Mouse (Mus musculus) ES-E14 (cell line): Measurements from ENCODE around the gene Efl1. TPM values are rescaled to one million over a fixed set of nuclear protein-coding genes. Genes with fewer than 3 reads are reported as not detected.
A peak's percentile ranks its signal among the peaks of the same experiment; 100 is the strongest.

Source experiments
- DNase-seq: peaks from one replicate; pipeline ENCODE4 v3.0.0-alpha.2; 2013; ENCODE audit warnings: low read depth, low spot score
- H3K27ac ChIP-seq: 2 replicates; pipeline ENCODE4 v1.5.1; 2012; ENCODE audit warnings: low read depth, mild to moderate bottlenecking, low read length, moderate library complexity, mixed read lengths; ENCODE audit not compliant: poor library complexity, insufficient read depth, severe bottlenecking
- H3K36me3 ChIP-seq: 2 replicates; pipeline ENCODE4 v1.6.1; 2012; ENCODE audit warnings: mild to moderate bottlenecking, low read length, moderate library complexity, mixed read lengths; ENCODE audit not compliant: control insufficient read depth, poor library complexity, insufficient read depth, severe bottlenecking
- H3K4me1 ChIP-seq, 2 experiments: fragments of 150-350 bp in 1 of 2; sonication (generic) in 1 of 2; 2 replicates each; pipeline ENCODE4 v1.6.1; 2012; ENCODE audit warnings: low read length in 2 of 2, mild to moderate bottlenecking in 1 of 2, mixed read lengths in 1 of 2; ENCODE audit not compliant: control insufficient read depth in 2 of 2, insufficient read depth in 2 of 2, poor library complexity in 1 of 2
- H3K4me3 ChIP-seq, 2 experiments: fragments of 150-350 bp in 1 of 2; sonication (generic) in 1 of 2; 2 replicates each; pipeline ENCODE4 v1.5.1; 2012; ENCODE audit warnings: low read length in 2 of 2, low read depth in 1 of 2, mild to moderate bottlenecking in 1 of 2, mixed read lengths in 1 of 2; ENCODE audit not compliant: insufficient read depth in 1 of 2, poor library complexity in 1 of 2, severe bottlenecking in 1 of 2
- H3K9ac ChIP-seq: 2 replicates; pipeline ENCODE4 v1.6.1; 2012; ENCODE audit warnings: low read depth, mild to moderate bottlenecking, low read length, mixed read lengths; ENCODE audit not compliant: poor library complexity, insufficient read depth, severe bottlenecking
- H3K9me3 ChIP-seq: fragments of 150-350 bp; sonication (generic); 2 replicates; pipeline ENCODE4 v1.6.1; 2012; ENCODE audit warnings: low read depth, mild to moderate bottlenecking, low read length; ENCODE audit not compliant: control insufficient read depth, insufficient read depth
- CHD2 ChIP-seq: IDR thresholded peaks from 2 replicates; pipeline ENCODE4 v1.6.1; 2014; ENCODE audit warnings: mild to moderate bottlenecking, low read depth, low read length, inconsistent platforms
- HCFC1 ChIP-seq: IDR thresholded peaks from 2 replicates; pipeline ENCODE4 v1.6.1; 2012; ENCODE audit warnings: low read length, inconsistent platforms, borderline replicate concordance; ENCODE audit not compliant: insufficient read depth
- MAFK ChIP-seq: IDR thresholded peaks from 2 replicates; pipeline ENCODE4 v1.6.1; 2014; ENCODE audit warnings: mild to moderate bottlenecking, low read depth, low read length, inconsistent platforms; ENCODE audit not compliant: insufficient read depth
- ZC3H11A ChIP-seq: IDR thresholded peaks from 2 replicates; pipeline ENCODE4 v1.6.1; 2012; ENCODE audit warnings: low read depth, mild to moderate bottlenecking, inconsistent platforms, low read length, borderline replicate concordance
- ZNF384 ChIP-seq: IDR thresholded peaks from 2 replicates; pipeline ENCODE4 v1.6.1; 2012; ENCODE audit warnings: low read depth, low read length, inconsistent platforms
- in situ Hi-C, 2 experiments: fragments of 600-800 bp; cut with MboI; formaldehyde crosslinking; loops; one replicate each; pipeline ENCODE4 v1.15.1; 2025; ENCODE audit warnings: low sequenced_read_pairs in 2 of 2, inconsistent platforms in 1 of 2; ENCODE audit not compliant: unreplicated experiment in 2 of 2
- total RNA-seq: library from RNA; depleted of rRNA; stranded (reverse); fragments of 300-350 nt; gene quantifications from 2 replicates; pipeline ENCODE4 v1.2.3, GENCODE M21; 2012

Efl1 gene
- total RNA-seq, 1 experiment, result 17.0 TPM

DNA sequence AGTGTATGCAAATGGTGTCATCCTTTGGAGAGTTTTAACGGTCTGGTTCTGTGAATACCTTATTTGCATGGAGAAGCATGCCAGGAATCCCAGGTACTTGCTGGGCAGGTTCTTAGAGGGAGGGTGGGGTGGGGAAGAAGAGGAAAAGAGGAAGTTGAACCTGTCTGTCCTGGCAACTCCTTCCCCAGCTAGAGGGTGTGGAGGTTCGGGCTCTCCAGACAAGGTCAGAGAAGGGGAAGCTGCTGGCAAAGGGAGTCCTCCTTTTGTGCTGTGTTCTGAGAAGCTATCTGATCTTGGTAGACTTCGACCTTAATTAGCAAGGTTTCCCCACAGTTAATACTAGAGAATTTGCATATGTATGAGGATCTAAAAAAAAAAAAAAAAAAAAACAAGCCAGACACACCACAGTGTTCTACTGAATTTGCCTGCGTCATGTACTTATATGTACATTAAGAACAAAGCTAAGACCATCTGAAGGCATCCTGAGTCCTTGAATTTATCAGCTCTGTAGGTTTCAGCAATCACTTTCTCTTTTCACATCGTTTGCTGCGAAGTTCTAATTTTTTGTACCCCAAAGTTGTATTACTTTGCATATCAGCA is 137.0 kb downstream of the Efl1 start:
- no peaks in the 10 kb centered on the region; the same call in 1 of the 2 replicates for H3K36me3 ChIP-seq
- H3K27ac ChIP-seq, result peak overlapping the region; percentile 30; the same call in 1 of the 2 replicates
- no peak overlapping the region for H3K4me3 ChIP-seq
- in situ Hi-C loops, result no loop called here
- no peak for TF ChIP-seq HCFC1
- no peak for TF ChIP-seq ZC3H11A
- TF ChIP-seq ZNF384, result peak; percentile 91
- no peak for TF ChIP-seq MAFK
- TF ChIP-seq CHD2, result no peak
- peak; percentile 51 for DNase-seq
- H3K9me3 ChIP-seq, result no peaks in the 10 kb centered on the region
- peaks cover 14 to 37% of the 10 kb centered on the region in 2 experiments for H3K4me1 ChIP-seq
- no peak overlapping the region for H3K9ac ChIP-seq

DNA sequence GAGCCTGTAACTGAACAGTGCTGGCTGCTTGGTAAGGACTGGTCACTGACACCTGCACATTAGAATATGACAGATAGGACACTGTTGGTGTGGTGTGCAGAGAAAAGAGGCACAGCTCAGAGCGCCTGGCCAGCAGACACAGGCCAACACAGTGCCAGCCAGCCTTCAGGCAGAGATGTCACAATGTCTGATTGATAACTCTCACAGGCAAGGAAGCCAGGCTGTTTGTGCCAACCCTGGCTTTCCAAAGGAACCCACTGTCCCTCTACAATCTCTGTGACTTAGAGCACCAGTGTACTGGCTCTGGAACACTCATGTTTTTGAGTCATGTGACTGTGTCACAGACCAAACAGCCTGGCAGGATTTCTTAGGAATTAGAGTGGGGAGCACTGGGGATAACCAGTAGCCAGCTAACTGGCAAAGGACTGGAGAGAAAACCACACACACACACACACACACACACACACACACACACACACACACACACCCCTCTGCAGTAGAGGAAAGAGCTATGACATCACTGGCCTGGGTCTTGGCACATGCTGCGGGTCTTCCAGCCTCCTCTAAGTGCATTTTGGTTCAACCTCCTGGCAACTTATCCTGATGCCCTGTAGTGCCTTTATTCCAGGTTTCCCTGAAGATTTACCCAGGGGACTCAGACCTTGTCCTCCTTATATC is 137.7 kb downstream of the Efl1 start:
- in situ Hi-C loops, result no loop called here
- TF ChIP-seq MAFK, result no peak
- TF ChIP-seq ZNF384, result no peak
- no peak for TF ChIP-seq CHD2
- no peak for TF ChIP-seq ZC3H11A
- TF ChIP-seq HCFC1, result no peak
- peaks cover 14 to 32% of the 10 kb centered on the region in 2 experiments for H3K4me1 ChIP-seq
- no peak overlapping the region for H3K4me3 ChIP-seq
- no peaks in the 10 kb centered on the region for H3K9me3 ChIP-seq
- no peak overlapping the region for H3K9ac ChIP-seq
- no peak for DNase-seq
- H3K36me3 ChIP-seq, result no peaks in the 10 kb centered on the region; the same call in 1 of the 2 replicates
- peak overlapping the region; percentile 30; the same call in 1 of the 2 replicates for H3K27ac ChIP-seq

DNA sequence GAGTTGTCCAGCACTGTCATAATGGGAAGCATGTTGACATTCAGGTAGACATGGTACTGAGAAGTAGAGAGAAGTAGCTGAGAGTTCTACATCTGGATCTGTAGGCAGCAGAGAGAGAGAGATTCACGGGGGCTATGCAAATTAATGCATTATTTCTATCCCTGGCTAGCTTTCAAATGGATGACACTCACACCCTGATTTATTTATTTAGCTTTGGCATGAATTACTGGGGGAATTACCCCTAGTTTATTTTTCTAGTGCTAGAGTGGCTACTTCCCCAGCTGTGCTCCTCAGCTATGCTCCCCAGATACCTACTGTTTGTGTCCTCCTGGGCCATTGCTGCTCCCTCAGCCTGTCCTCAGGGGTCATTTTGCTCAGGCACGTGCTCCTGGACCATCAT is 144.2 kb downstream of the Efl1 start:
- no peak overlapping the region for H3K27ac ChIP-seq
- no peaks in the 10 kb centered on the region for H3K9me3 ChIP-seq
- TF ChIP-seq ZNF384 (no peak), MAFK (no peak), HCFC1 (no peak), CHD2 (no peak), ZC3H11A (no peak)
- in situ Hi-C loops, result no loop called here
- H3K36me3 ChIP-seq, result no peaks in the 10 kb centered on the region; the same call in 1 of the 2 replicates
- peaks cover 4 to 19% of the 10 kb centered on the region in 2 experiments; a peak in 2 of 4 replicates for H3K4me1 ChIP-seq
- H3K9ac ChIP-seq, result no peak overlapping the region
- no peak for DNase-seq
- H3K4me3 ChIP-seq, result no peak overlapping the region

DNA sequence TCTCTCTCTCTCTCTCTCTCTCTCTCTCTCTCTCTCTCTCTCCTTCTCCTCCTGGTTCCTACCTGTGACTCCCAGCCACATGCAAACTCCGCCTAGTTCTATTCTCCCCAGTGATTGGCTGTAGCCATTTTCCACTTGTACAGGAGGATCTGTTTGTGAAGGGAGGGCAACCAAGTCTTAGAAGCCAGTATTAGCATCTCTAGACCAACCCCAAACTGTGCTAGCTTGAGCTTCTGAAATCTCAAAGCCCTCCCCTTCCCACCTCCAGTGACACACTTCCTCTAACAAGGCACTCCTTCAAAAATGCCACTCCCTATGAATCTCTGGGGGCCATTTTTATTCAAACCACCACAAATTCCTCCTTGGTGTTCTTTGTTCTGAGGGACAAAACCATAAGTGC is 144.7 kb downstream of the Efl1 start:
- H3K9ac ChIP-seq, result no peak overlapping the region
- no peaks in the 10 kb centered on the region; the same call in 1 of the 2 replicates for H3K36me3 ChIP-seq
- in situ Hi-C loops, result no loop called here
- H3K4me1 ChIP-seq, result peaks cover 4 to 16% of the 10 kb centered on the region in 2 experiments; a peak in 2 of 4 replicates
- H3K4me3 ChIP-seq, result no peak overlapping the region
- TF ChIP-seq HCFC1 (no peak), MAFK (no peak), CHD2 (no peak), ZC3H11A (no peak), ZNF384 (no peak)
- H3K27ac ChIP-seq, result no peak overlapping the region
- no peaks in the 10 kb centered on the region for H3K9me3 ChIP-seq
- DNase-seq, result no peak
